ENCODE assay signal across 9 mouse cellular contexts in genomic region chr13:111461424-111461823, GRCm38 (mm10). TPM values are rescaled to one million over a fixed set of nuclear protein-coding genes. Genes with fewer than 3 reads are reported as not detected.
DNase-seq lines count a peak whose midpoint lies in the region; ATAC-seq lines count a peak whose summit lies in the region.
"Had no signal": no experiment of that assay in that cellular context is flagged by ENCODE, and none has a peak within 500 bp of the region (broad histone marks: within the 10 kb centered on the region; RNA-seq: fewer than 3 reads in every experiment).

No protein-coding gene starts in this region.

- H3K27me3 ChIP-seq in hindbrain, embryonic 16.5 days (replicated peaks; ENCODE audit: control insufficient read depth, insufficient read depth, low read length): no peaks in the 10 kb centered on the region
- H3K27me3 ChIP-seq in hindbrain, embryonic 10.5 days (ENCODE audit: insufficient read depth, poor library complexity, severe bottlenecking): no peaks in the 10 kb centered on the region
- H3K27me3 ChIP-seq in splenic B cell, adult 2 months (ENCODE audit: control insufficient read depth, insufficient read depth, low read length, poor library complexity, severe bottlenecking): no peaks in the 10 kb centered on the region
- H3K27me3 ChIP-seq: limb, embryonic 15.5 days had no signal

- H3K4me3 ChIP-seq in hindbrain, embryonic 16.5 days (ENCODE audit: low read length): no peak overlapping the region
- H3K4me3 ChIP-seq in hindbrain, embryonic 10.5 days: no peak overlapping the region
- H3K4me3 ChIP-seq: limb, embryonic 15.5 days had no signal

- no peak for DNase-seq in hindbrain, embryonic 10.5 days (ENCODE audit: low spot score)
- peak; percentile 75 for DNase-seq in CD4-positive helper T cell, adult 2 months (ENCODE audit: low read depth, low spot score)
- DNase-seq in R1 (ENCODE audit: low read depth, low spot score): peak; percentile 45
- DNase-seq in splenic B cell, adult 2 months (ENCODE audit: low read depth, low spot score): peak; percentile 89
- no peak for DNase-seq in spleen, postnatal 10 days (ENCODE audit: low spot score in 2 of 2)
- DNase-seq in heart, postnatal 25 days (ENCODE audit: low spot score): no peak

- peaks cover 2% of the 10 kb centered on the region; the same call in 1 of the 2 replicates for H3K36me3 ChIP-seq in hindbrain, embryonic 16.5 days (ENCODE audit: control insufficient read depth, insufficient read depth, low read length)
- peaks cover 37% of the 10 kb centered on the region for H3K36me3 ChIP-seq in hindbrain, embryonic 10.5 days
- peaks cover 9% of the 10 kb centered on the region for H3K36me3 ChIP-seq in splenic B cell, adult 2 months (ENCODE audit: control insufficient read depth, insufficient read depth, low read length, poor library complexity, severe bottlenecking)

- intact Hi-C loops in heart, postnatal 25 days (cut with DNase I): loop anchor here (2.0 kb wide), 1 partner anchor 281 kb away; no protein-coding TSS in a partner anchor

- H3K9ac ChIP-seq in hindbrain, embryonic 16.5 days (ENCODE audit: low read depth, low read length): no peak overlapping the region
- H3K9ac ChIP-seq: limb, embryonic 15.5 days had no signal

- no peaks in the 10 kb centered on the region for H3K9me3 ChIP-seq in hindbrain, embryonic 16.5 days (ENCODE audit: control insufficient read depth, low read length)
- no peaks in the 10 kb centered on the region for H3K9me3 ChIP-seq in hindbrain, embryonic 10.5 days
- H3K9me3 ChIP-seq: limb, embryonic 15.5 days had no signal

- H3K27ac ChIP-seq in hindbrain, embryonic 16.5 days (ENCODE audit: low read depth, low read length): no peak overlapping the region
- no peak overlapping the region for H3K27ac ChIP-seq in hindbrain, embryonic 10.5 days
- H3K27ac ChIP-seq: limb, embryonic 15.5 days had no signal

- WGBS in hindbrain, embryonic 16.5 days: 2% methylated on average over 1 of the region's 1 CpGs
- WGBS in hindbrain, embryonic 10.5 days: 38% methylated on average over 1 of the region's 1 CpGs

- H3K4me1 ChIP-seq in hindbrain, embryonic 16.5 days (ENCODE audit: control insufficient read depth, insufficient read depth, low read depth, low read length): no peaks in the 10 kb centered on the region
- no peaks in the 10 kb centered on the region for H3K4me1 ChIP-seq in hindbrain, embryonic 10.5 days (replicated peaks)
- H3K4me1 ChIP-seq: limb, embryonic 15.5 days had no signal

- no peak overlapping the region for H3K4me2 ChIP-seq in hindbrain, embryonic 16.5 days (ENCODE audit: low read length)
- H3K4me2 ChIP-seq: limb, embryonic 15.5 days had no signal

- ATAC-seq in hindbrain, embryonic 16.5 days: peak; percentile 54; the same call in 1 of the 2 replicates
- peak; percentile 88 for ATAC-seq in granulocyte monocyte progenitor cell, adult 5-6 weeks (replicated peaks; ENCODE audit: poor library complexity, severe bottlenecking)

RNA-seq across cellular contexts. Expression of gene Gpbp1, which starts 28.5 kb away (rescaled TPM):
- polyA plus RNA-seq in hindbrain, embryonic 16.5 days (2015; fragmentation: Nextera tagmentation; extraction: Ambion mirVana): 80.5 and 83.0 TPM in 2 replicates
- polyA plus RNA-seq in hindbrain, embryonic 10.5 days (2016; fragmentation: Nextera tagmentation; extraction: Ambion mirVana): 68.4 and 90.4 TPM in 2 replicates
- total RNA-seq in granulocyte monocyte progenitor cell, adult 5-6 weeks (2014; fragmentation: Nextera tagmentation): 78.4 and 87.0 TPM in 2 replicates
- 140 and 154 TPM in 2 replicates for total RNA-seq in granulocyte monocyte progenitor cell, adult 5-6 weeks (2017)
- total RNA-seq in heart, postnatal 25 days (2021): 10 to 100 TPM; 46.3 to 53.5 TPM

Comparison
In these comparisons a context has a peak if more than half of its experiments do, and no peak if none do; other contexts are left out.
1. DNase-seq: peak in CD4-positive helper T cell, adult 2 months (single experiment), R1 (single experiment) and splenic B cell, adult 2 months (single experiment); none in hindbrain, embryonic 10.5 days (single experiment), spleen, postnatal 10 days (0 of 2) and heart, postnatal 25 days (single experiment).